Mouse (Mus musculus) layer of hippocampus, adult 2 months (tissue): Measurements from ENCODE around the gene Igf1. TPM values are rescaled to one million over a fixed set of nuclear protein-coding genes. Genes with fewer than 3 reads are reported as not detected.

Experiments
- DNase-seq, 2 experiments: peaks; one replicate each; pipeline ENCODE4 v3.0.0; 2022; ENCODE audit warnings: low spot score in 2 of 2
- H3K27ac ChIP-seq: fragments of 200-600 bp; 2 replicates; pipeline ENCODE4 v1.8.1; 2022
- H3K4me3 ChIP-seq: fragments of 200-600 bp; 2 replicates; pipeline ENCODE4 v1.8.1; 2022; ENCODE audit warnings: mild to moderate bottlenecking
- CTCF ChIP-seq: fragments of 200-600 bp; conservative IDR thresholded peaks from 2 replicates; pipeline ENCODE4 v1.8.1; 2022; ENCODE audit warnings: antibody characterized with exemption, mild to moderate bottlenecking, moderate library complexity
- long read RNA-seq, 2 experiments: library from polyadenylated mRNA; stranded (forward); transcript quantifications; one replicate each; pipeline ENCODE4 v2.0.0; 2021; ENCODE audit warnings: borderline mapping rate in 2 of 2
- total RNA-seq, 2 experiments: library from RNA; stranded (reverse); gene quantifications; 2 replicates each; pipeline ENCODE4 v1.2.3; 2021

Gene Igf1
- 1 to 10 TPM; 7.8 to 9.2 TPM for total RNA-seq
- long read RNA-seq, experiment 1, partial matches to known transcripts, result 1 of 2 reads
- long read RNA-seq, experiment 1, other reads (novel, unspliced or antisense), result 1 of 2 reads
- long read RNA-seq, experiment 2, full-length matches to known transcripts, result 3 of 6 reads
- long read RNA-seq, experiment 2, partial matches to known transcripts, result 1 of 6 reads
- long read RNA-seq, experiment 2, other reads (novel, unspliced or antisense), result 2 of 6 reads

DNA sequence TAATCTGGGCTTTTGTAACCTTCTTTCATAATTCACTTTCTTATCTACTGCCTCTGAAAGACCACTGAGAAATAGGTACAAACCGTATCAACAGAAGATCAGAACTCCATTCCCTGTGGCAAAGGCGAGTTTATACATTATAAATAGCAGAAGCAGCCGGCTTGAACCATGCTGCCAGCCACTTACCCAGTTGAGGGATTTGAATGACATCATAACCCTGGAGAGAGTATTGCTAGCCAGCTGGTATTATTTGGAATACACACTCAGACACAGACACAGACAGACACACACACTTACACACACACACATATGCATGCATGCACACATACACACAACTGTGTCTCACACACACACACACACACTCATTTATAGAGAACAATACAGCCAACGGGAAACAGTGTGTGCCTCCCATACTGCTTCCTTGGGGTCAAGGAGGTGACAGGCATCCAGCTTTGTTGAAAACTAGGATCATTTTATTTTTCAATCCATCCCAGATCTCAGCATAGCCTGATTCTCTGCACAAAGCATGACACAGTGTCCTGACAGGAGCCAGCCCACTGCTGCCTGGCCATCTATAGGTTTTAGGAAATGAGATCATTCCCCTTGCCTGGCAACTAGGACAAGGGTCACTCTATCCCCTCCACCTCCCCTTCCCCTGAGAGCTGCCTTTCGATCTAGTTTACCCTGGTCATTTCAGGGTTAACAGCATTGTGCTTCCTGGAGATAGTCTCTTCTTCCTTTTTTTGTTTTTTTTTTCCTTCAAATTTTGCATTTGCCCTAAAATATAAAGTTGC, at the start of gene Igf1:
Gene Igf1, plus strand, starts transcription at position 253 of the 794 bp plus-strand sequence.
- Histone ChIP-seq H3K4me3 (no peak within 1 kb of the TSS; the same call in 1 of the 2 replicates), H3K27ac (no peak within 1 kb of the TSS)
- no peak for DNase-seq
- TF ChIP-seq CTCF, result no peak

DNA sequence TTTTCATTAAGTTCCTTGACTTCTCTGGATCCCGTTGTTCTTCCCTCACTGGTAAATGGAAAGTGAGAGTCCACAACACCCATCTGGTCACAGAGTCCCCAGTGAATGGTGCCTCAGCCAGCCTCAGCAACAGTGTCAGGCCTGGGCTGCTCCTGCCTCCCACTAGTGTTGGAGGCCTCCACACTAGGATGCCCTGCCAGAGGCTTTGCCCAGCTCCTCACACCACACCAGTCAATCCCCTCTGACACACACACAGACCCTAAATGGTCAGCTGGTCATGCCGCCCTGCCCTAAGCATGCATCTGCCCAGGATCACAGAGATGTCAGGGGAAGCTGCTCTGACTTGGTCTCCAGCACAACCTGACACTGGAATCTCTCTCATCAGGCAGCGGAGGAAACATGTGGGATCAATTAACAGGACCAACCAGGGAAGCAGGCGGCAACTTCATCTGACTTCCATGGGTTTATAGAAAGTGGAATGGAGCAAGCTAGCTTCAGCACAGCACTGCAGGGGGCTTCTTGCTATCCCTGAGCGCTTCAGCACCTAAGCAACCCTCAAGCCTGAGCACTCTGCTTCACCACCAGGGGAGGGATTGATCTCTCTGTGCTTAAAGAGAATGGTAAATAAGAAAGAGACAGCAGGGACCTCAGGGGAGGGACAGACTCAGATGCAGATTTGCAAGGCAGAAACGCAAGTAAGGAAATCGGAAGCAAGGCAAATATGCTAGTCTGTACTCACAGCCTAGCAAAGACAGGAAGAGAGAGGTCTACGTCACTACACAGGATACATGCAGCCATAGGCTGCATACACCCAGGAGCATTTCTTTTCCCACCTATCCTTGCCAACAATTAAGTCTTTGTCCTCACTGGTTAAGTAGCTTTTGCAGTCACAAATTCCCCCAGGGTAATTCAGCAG, 45.6 kb upstream of the Igf1 start:
- no peak overlapping the region for H3K4me3 ChIP-seq
- H3K27ac ChIP-seq, result no peak overlapping the region
- 0 out of 2 replicates have a peak, but pooled peaks have one; percentile 7 for TF ChIP-seq CTCF
- DNase-seq, result no peak

DNA sequence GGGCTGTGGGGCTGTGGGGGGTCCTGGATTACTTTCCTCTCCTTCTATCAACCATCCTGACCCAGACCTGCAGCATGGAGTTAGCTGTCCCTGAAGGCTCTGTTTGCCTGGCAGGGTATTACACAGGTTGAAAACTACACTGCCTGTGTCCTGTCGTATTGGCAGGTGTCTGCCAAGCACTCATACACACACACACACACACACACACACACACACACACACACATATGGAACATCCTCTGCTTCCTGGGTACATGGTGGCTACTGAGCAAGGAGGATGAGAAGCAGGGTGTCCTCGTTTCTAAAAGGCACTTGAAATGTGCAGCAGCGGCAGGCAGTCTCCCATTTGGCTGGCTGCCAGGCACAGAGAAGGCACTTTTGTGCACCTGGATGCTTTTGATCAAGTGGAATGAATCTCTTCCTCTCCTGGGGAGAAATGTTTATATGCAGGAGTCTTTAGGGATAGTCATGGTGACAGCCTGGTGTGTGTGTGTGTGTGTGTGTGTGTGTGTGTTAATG, 44.9 kb upstream of the Igf1 start:
- no peak overlapping the region for H3K4me3 ChIP-seq
- no peak for TF ChIP-seq CTCF
- DNase-seq, result no peak
- no peak overlapping the region for H3K27ac ChIP-seq

DNA sequence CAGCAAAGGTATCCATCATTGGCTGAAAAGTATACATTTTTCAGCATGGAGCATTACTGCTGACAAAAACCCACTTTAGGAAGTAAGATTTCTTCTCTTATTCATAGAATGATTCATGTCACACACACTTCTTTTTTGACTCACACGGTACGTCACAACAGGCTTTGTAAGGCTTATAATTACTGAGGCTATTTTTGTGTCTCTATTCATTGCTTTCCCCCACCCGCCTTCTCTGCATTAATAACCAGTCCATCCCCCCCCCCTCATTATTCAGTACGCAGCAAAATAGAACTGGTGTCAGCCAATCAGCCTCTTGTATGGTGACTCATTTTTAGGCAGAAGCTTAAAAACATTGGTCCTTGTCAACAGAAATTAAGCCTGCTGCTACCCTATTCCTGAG, 41.2 kb upstream of the Igf1 start:
- peak in 1 of 2 experiments; percentile 12 for DNase-seq
- H3K4me3 ChIP-seq, result no peak overlapping the region

DNA sequence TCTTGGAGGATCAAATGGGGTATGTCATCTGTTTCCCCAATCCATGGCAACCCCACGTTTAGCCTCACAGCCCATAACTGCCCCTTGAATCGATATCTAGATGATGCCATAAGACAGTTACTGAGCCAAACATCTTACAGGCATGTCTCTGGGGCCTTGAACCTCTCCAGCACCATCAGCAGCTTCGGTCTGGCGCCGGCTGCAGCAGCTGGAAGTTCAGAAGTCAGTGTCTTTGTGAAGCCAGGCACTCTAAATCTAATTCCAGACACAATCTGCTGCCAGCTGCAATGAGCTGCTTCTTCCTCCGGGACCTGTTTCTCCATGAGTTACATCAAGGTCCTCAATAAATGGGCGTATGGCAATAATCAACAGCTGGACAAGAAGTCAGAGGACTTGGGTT, 40.3 kb upstream of the Igf1 start:
- H3K4me3 ChIP-seq, result no peak overlapping the region
- no peak overlapping the region for H3K27ac ChIP-seq
- DNase-seq, result no peak
- no peak for TF ChIP-seq CTCF

More for the DNA sequence above, 41.2 kb upstream of the Igf1 start:
- H3K27ac ChIP-seq, result no peak overlapping the region
- no peak for TF ChIP-seq CTCF

DNA sequence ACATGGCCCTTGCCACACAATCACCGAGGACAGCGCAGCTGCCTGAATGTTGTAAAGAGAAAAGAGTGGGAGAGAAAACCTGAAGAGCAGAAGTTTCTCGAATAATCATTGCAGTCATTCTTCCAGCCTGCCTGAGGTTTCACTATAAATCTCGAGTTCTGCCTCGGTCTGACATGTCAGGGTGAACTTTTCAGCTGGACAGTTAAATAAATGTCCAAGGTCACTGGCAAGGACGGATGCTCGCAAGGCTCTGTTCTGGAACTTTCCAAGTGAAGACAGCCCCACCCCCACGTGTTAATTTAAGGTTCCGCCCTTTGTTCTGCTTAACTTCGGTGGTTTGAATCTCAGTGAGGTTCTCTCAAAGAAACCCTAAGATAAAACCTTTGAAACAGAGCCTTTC, 36.2 kb upstream of the Igf1 start:
- Histone ChIP-seq H3K4me3 (no peak overlapping the region), H3K27ac (no peak overlapping the region)
- DNase-seq, result no peak
- TF ChIP-seq CTCF, result no peak

DNA sequence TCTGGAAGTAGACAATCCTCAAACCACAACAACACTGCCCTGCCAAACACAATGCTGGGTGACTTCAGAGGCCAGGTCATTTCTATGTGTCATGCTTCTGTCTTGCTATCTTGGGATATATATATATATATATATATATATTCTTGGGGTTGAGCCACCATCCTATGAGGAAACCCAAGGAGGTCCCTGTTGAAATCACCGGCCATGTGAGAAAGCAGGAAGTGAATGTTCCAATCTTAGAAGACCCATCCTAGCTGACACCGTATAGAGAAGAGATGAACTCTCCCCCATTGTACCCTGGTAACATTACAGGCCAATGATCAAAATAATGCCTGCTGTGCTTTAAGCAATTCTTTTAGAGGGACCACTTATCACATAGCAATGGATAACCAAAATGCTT, 28.1 kb upstream of the Igf1 start:
- Histone ChIP-seq H3K27ac (no peak overlapping the region), H3K4me3 (no peak overlapping the region)
- no peak for TF ChIP-seq CTCF
- no peak for DNase-seq

DNA sequence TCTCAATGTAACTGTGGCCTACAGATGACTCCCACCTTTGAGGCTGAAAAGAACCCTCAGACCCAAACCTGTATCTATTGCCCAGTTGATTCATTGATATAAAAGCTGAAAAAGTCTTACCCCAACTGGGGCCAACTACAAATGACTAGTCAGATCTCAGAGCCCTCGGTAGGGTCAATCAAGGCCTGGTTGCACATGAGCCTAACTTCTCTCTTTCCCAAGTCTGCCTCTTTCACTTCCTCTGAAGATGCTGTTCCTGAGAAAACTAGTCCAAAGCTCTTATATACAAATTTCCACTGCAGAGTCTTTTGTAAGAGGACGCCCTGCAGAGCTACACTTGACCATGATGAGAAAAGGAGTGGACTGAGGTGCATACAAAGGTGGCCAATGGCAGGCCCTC, 27.4 kb upstream of the Igf1 start:
- Histone ChIP-seq H3K27ac (no peak overlapping the region), H3K4me3 (no peak overlapping the region)
- no peak for DNase-seq
- no peak for TF ChIP-seq CTCF

DNA sequence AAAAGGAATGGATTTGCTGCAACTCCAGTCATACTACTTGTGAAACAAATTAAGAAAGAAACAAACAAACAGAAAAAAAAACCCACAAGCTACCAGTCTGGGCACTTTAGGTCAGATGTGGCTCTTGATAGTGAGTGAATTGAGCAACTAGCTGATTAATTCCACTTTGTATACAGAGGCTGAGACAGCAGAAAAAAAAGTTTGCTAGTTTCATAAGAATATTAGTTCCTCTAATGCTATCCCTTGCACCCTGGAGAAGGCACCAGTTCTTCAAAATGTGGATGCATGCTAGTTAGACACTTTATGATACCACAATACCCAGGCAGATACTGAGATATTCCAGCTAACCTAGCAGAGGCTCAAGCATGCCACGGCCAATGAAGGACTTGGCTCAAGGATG, 26.0 kb upstream of the Igf1 start:
- H3K27ac ChIP-seq, result no peak overlapping the region
- no peak for TF ChIP-seq CTCF

DNA sequence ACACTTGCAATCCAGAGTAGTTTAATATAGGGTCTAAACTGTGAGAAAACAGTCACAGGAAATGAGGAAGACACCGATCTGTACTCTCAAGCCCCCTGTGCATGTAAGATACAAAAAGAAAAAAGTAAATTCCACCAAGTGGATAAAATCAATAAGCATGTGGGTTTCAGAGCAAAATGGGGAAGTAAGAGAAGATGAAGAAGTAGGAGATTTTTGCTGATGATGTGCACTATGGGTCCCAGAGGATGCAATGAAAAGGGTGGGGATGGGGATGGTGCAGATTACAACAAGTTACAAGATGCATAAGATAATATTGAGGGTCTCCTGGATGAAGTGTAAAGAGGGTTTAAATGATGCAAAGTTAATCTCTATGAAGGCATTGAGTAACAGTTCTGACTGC, 18.6 kb upstream of the Igf1 start:
- Histone ChIP-seq H3K4me3 (no peak overlapping the region), H3K27ac (no peak overlapping the region)
- no peak for DNase-seq
- no peak for TF ChIP-seq CTCF

More for the DNA sequence above, 26.0 kb upstream of the Igf1 start:
- no peak overlapping the region for H3K4me3 ChIP-seq
- DNase-seq, result no peak

DNA sequence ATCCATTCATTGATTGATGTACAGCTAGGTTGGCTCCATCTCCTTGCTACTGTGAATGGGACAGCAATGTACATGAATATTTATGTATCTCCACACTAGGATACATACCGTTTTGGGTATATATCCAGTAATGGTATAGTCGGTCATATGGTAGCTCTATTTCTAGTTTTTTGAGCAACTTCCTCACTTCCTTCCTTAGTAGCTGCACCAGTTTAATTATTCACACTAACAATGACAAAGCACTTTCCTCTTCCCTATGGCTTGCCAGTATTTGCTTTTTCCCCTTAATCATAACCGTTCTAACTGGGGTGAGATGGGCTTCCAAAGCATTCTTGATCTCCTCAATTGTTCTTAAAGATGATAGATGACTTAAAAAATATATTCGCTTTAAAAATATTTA, 15.6 kb upstream of the Igf1 start:
- no peak overlapping the region for H3K27ac ChIP-seq
- no peak for TF ChIP-seq CTCF

DNA sequence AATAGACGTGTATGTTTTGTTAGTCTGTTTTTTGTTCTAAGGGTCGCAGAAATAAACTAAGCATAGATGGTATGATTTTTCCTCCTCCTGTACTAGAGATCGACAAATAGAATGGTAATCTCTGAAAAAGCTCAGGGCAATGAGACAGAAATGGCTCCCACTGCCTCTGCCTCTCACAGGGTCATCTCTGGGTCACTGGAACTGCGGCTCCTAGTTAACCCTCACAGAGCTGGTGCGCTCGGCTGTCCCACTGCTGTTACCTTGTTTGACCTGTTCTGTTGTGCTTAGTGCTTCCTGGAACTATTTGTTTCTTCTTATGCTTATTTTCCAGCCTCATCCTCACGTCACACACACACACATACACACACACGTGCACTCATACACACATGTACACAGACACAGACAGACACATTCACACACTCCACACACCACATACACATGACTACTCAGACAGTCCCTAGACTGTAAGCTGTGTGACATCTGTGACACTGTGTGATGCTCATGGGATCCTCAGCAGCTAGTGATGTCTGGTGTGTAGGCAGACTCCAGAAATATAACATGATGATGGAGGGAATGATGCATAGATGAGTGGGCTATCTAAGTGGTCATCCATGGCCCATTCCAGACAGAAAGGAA, 13.0 kb upstream of the Igf1 start:
- DNase-seq, result no peak
- Histone ChIP-seq H3K27ac (no peak overlapping the region), H3K4me3 (no peak overlapping the region)
- TF ChIP-seq CTCF, result no peak

More for the DNA sequence above, 15.6 kb upstream of the Igf1 start:
- DNase-seq, result no peak
- no peak overlapping the region for H3K4me3 ChIP-seq
